Mouse (Mus musculus) urinary bladder, postnatal 36 days (tissue): ENCODE measurements at regions not wholly inside any gene's neighbourhood (a gene's known extent, or its start where the extent isn't known, plus 50 kb on each side); places are given as distances from the start of the nearest gene placed in this dataset.

Experiments
- DNase-seq, 2 experiments: peaks; one replicate each; pipeline ENCODE4 v3.0.0; 2022; ENCODE audit warnings: low spot score in 2 of 2, mixed read lengths in 1 of 2

GRCm38 (mm10) chr10:92081199-92081598, 641.0 kb downstream of the Nedd1 start:
- DNase-seq: no peak

- no peak for DNase-seq
Measured at GRCm38 (mm10) chr10:92079421-92079820, 642.8 kb downstream of the Nedd1 start.

- DNase-seq: no peak
Measured at GRCm38 (mm10) chr10:92077291-92077690, 644.9 kb downstream of the Nedd1 start.

- no peak for DNase-seq
Measured at GRCm38 (mm10) chr10:92076754-92077153, 645.5 kb downstream of the Nedd1 start.

GRCm38 (mm10) chr10:92075469-92075868, 646.8 kb downstream of the Nedd1 start:
- DNase-seq: no peak

- no peak for DNase-seq
Measured at GRCm38 (mm10) chr10:92074698-92075394, 647.4 kb downstream of the Nedd1 start.

GRCm38 (mm10) chr10:92073873-92074390, 648.3 kb downstream of the Nedd1 start:
- DNase-seq: no peak

- no peak for DNase-seq
Measured at GRCm38 (mm10) chr10:92044783-92045182, 677.4 kb downstream of the Nedd1 start.

- no peak for DNase-seq
Measured at GRCm38 (mm10) chr10:92036176-92036575, 686.0 kb downstream of the Nedd1 start.

- no peak for DNase-seq
Measured at GRCm38 (mm10) chr10:92030221-92030620, 692.0 kb downstream of the Nedd1 start.

GRCm38 (mm10) chr10:92024203-92024602, 698.0 kb downstream of the Nedd1 start:
- no peak for DNase-seq

GRCm38 (mm10) chr10:92021036-92021435, 701.2 kb downstream of the Nedd1 start:
- no peak for DNase-seq

GRCm38 (mm10) chr10:92009551-92009950, 712.7 kb downstream of the Nedd1 start:
- no peak for DNase-seq

GRCm38 (mm10) chr10:92007891-92008290, 714.3 kb downstream of the Nedd1 start:
- no peak for DNase-seq

GRCm38 (mm10) chr10:92006467-92006866, 715.8 kb downstream of the Nedd1 start:
- no peak for DNase-seq

GRCm38 (mm10) chr10:91991040-91991439, 731.2 kb downstream of the Nedd1 start:
- no peak for DNase-seq

GRCm38 (mm10) chr10:91988364-91988763, 733.9 kb downstream of the Nedd1 start:
- DNase-seq: no peak

- no peak for DNase-seq
Measured at GRCm38 (mm10) chr10:91979841-91980240, 742.4 kb downstream of the Nedd1 start.

GRCm38 (mm10) chr10:91971951-91972350, 750.3 kb downstream of the Nedd1 start:
- DNase-seq: no peak

- DNase-seq: no peak
Measured at GRCm38 (mm10) chr10:91967570-91968310, 754.5 kb downstream of the Nedd1 start.

- no peak for DNase-seq
Measured at GRCm38 (mm10) chr10:91959734-91960492, 762.3 kb downstream of the Nedd1 start.

GRCm38 (mm10) chr10:91953078-91953477, 769.1 kb downstream of the Nedd1 start:
- DNase-seq: no peak
